Mouse (Mus musculus): ENCODE data around the gene Cep68. TPM values are rescaled to one million over a fixed set of nuclear protein-coding genes. Genes with fewer than 3 reads are reported as not detected.

The Cep68 gene
- 13.6 and 18.0 TPM in 2 replicates for polyA plus RNA-seq (2021; fragmentation: Nextera tagmentation)
- long read RNA-seq, experiment 1, full-length matches to known transcripts = 122 of 141 reads
- long read RNA-seq, experiment 1, partial matches to known transcripts = 7 of 141 reads
- long read RNA-seq, experiment 1, other reads (novel, unspliced or antisense) = 12 of 141 reads
- long read RNA-seq, experiment 2, full-length matches to known transcripts = 13 of 22 reads
- long read RNA-seq, experiment 2, partial matches to known transcripts = 3 of 22 reads
- long read RNA-seq, experiment 2, other reads (novel, unspliced or antisense) = 6 of 22 reads

DNA sequence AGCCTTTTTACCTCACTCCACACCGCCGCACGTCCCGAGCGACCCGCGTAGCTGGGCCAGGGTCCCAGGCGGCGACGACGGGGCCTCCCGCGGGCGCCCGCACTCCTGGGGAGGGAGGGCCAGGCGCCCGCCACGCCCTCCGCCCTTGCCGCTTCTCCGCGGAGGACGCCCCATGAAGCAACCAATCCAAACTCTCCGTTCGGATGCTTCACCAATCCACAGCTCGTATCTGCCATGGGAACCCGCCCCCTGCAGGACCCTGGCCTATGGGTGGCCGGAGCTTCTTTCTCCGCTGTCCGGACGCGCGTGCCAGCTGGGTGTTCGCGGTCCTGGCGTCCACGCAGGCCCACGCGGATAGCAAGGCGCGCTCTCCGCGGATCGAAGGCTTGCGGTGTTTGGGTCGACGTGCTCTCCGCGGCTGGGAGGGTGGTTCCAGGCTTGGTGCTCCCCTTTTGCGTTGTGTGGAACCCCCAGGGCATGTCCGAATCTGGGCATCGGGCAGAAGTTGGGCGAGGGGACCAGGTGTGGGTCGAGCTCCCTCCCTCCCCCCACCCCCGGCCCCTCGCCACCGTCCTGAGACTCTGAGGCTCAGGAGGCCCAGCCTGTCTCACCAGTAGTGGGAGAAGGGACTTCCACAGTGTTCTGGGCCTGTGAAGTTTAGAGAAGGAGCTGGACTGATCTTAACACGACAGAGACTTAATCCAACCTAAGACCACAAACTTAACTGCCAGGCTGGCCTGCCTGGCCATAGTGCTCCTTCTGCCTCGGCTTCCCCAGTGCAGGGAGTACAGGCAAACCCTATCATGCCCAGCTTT is at the start of gene Cep68:
Gene Cep68 (minus strand): TSS at position 134 of the 815 bp plus-strand sequence.

DNA sequence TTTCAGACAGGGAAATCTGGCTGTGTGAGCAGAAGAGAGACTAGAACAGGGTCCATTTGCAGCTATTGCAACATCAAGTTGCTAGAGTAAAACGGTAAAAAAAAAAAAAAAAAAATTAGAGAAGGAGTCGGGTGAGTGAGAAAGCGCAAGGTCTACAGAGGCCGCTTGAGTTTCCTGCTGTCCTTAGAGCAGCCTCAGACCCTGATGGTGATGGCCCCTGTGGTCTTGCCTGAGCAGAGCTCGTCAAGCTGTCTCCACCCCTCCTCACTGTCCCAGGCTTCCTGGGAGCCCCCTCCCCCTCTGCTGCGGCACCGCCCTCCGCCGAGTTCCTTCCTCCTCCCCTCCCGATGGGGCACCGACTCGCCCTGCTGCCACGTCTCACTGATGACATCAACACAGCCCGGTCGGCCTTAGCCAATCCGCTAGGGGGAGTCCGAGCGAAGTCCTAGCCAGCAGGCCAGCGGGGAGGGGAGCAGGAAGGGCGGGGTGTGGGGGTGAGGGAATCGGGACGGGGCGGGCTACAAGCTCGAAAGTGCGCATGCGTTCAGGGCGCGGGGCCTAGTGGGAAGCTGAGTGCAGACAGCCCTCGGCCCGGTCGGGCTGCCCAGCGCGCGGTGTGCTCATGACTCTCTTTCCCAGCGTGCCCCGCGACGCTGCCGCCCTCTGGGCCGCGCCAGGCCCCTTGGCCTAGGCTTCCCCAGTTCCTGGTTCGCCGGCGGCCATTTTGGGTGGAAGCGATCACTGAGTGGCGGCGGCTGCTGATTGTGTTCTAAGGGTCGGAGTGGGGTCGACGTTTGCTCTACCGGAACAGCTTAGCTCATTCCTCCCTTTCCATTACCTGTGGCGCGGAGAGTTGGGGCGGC is 48.3 kb downstream of the Cep68 start, which contains the start of gene Rab1a:
Gene Rab1a (plus strand): TSS at position 720 of the 863 bp plus-strand sequence.

Other genes with a start within 250 kb of the Cep68 start
- gene Actr2, start 136.5 kb downstream of the Cep68 start, polyA plus RNA-seq (2021; fragmentation: Nextera tagmentation) = 79.1 and 139 TPM in 2 replicates
- gene Rab1a, start 48.0 kb downstream of the Cep68 start, polyA plus RNA-seq (2021; fragmentation: Nextera tagmentation) = 131 and 195 TPM in 2 replicates
- 18.4 and 20.0 TPM in 2 replicates for gene Slc1a4, start 83.3 kb upstream of the Cep68 start, polyA plus RNA-seq (2021; fragmentation: Nextera tagmentation)